Mouse (Mus musculus): ENCODE data around the gene Vinac1.

Gene Vinac1

GRCm38 (mm10) chr2:129047811-129048210, at the start of gene Vinac1:
Gene Vinac1 (minus strand): TSS chr2:129048172.
- DNase-seq (ENCODE audit: low spot score) = no peak

GRCm38 (mm10) chr2:129093926-129094724, 46.2 kb upstream of the Vinac1 start:
- no peak for DNase-seq (ENCODE audit: low spot score)

- no peak for DNase-seq (ENCODE audit: low spot score)
Measured at GRCm38 (mm10) chr2:129092810-129093209, 44.8 kb upstream of the Vinac1 start.

GRCm38 (mm10) chr2:129090370-129090769, 42.4 kb upstream of the Vinac1 start:
- no peak for DNase-seq (ENCODE audit: low spot score)

GRCm38 (mm10) chr2:129087520-129087919, 39.5 kb upstream of the Vinac1 start:
- no peak for DNase-seq (ENCODE audit: low spot score)

GRCm38 (mm10) chr2:129084959-129085358, 37.0 kb upstream of the Vinac1 start:
- DNase-seq (ENCODE audit: low spot score) = no peak

GRCm38 (mm10) chr2:129083514-129083913, 35.5 kb upstream of the Vinac1 start:
- DNase-seq (ENCODE audit: low spot score) = no peak

- DNase-seq (ENCODE audit: low spot score) = no peak
Measured at GRCm38 (mm10) chr2:129081097-129081496, 33.1 kb upstream of the Vinac1 start.

- no peak for DNase-seq (ENCODE audit: low spot score)
Measured at GRCm38 (mm10) chr2:129079194-129079593, 31.2 kb upstream of the Vinac1 start.

GRCm38 (mm10) chr2:129078313-129078712, 30.3 kb upstream of the Vinac1 start:
- DNase-seq (ENCODE audit: low spot score) = no peak

- DNase-seq (ENCODE audit: low spot score) = no peak
Measured at GRCm38 (mm10) chr2:129070296-129070695, 22.3 kb upstream of the Vinac1 start.

GRCm38 (mm10) chr2:129066326-129066725, 18.4 kb upstream of the Vinac1 start:
- peak; percentile 58 for DNase-seq (ENCODE audit: low spot score)

- peak; percentile 76 for DNase-seq (ENCODE audit: low spot score)
Measured at GRCm38 (mm10) chr2:129065437-129066282, 17.7 kb upstream of the Vinac1 start, which contains the start of gene Ttl. Gene Ttl (plus strand): TSS chr2:129065942.

GRCm38 (mm10) chr2:129061456-129062059, 13.6 kb upstream of the Vinac1 start:
- DNase-seq (ENCODE audit: low spot score) = no peak

- DNase-seq (ENCODE audit: low spot score) = no peak
Measured at GRCm38 (mm10) chr2:129057920-129058361, 10.0 kb upstream of the Vinac1 start.

GRCm38 (mm10) chr2:129057256-129057655, 9.3 kb upstream of the Vinac1 start:
- no peak for DNase-seq (ENCODE audit: low spot score)

- no peak for DNase-seq (ENCODE audit: low spot score)
Measured at GRCm38 (mm10) chr2:129056597-129056996, 8.6 kb upstream of the Vinac1 start.

GRCm38 (mm10) chr2:129055741-129056140, 7.8 kb upstream of the Vinac1 start:
- DNase-seq (ENCODE audit: low spot score) = no peak

GRCm38 (mm10) chr2:129052451-129052983, 4.5 kb upstream of the Vinac1 start:
- DNase-seq (ENCODE audit: low spot score) = no peak

- no peak for DNase-seq (ENCODE audit: low spot score)
Measured at GRCm38 (mm10) chr2:129046846-129047196, 1.2 kb downstream of the Vinac1 start.

- DNase-seq (ENCODE audit: low spot score) = no peak
Measured at GRCm38 (mm10) chr2:129046172-129046845, 1.7 kb downstream of the Vinac1 start.

GRCm38 (mm10) chr2:129040567-129040966, 7.4 kb downstream of the Vinac1 start:
- DNase-seq (ENCODE audit: low spot score) = no peak

Measured in yolk sac, embryonic 10.5 days (tissue).